Mouse (Mus musculus) heart, adult 8-10 months (tissue): ENCODE results near the gene Otx2. TPM values are rescaled to one million over a fixed set of nuclear protein-coding genes. Genes with fewer than 3 reads are reported as not detected.
A peak's percentile ranks its signal among the peaks of the same experiment; 100 is the strongest.
"Not testable (repeated sequence)": the region's sequence is repeated elsewhere in the genome, so short reads cannot be mapped to it uniquely, and the experiment has no call there.

Source experiments
- DNase-seq: peaks from one replicate; pipeline ENCODE4 v3.0.0; 2022; ENCODE audit warnings: low spot score
- total RNA-seq, 4 experiments: library from RNA; stranded (reverse); gene quantifications; 2 replicates each; pipeline ENCODE4 v1.2.4; 2022

Otx2 gene
- total RNA-seq, 4 experiments from 2014 or later = 0.19 TPM; not detected in 3

- no peak for DNase-seq
Measured at GRCm38 (mm10) chr14:48654551-48655072, 19.0 kb downstream of the Otx2 start.

- no peak for DNase-seq
Measured at GRCm38 (mm10) chr14:48653676-48654510, 19.7 kb downstream of the Otx2 start.

- no peak for DNase-seq
Measured at GRCm38 (mm10) chr14:48653081-48653480, 20.5 kb downstream of the Otx2 start.

GRCm38 (mm10) chr14:48652256-48652655 is 21.4 kb downstream of the Otx2 start:
- DNase-seq = no peak

- no peak for DNase-seq
Measured at GRCm38 (mm10) chr14:48651471-48652211, 22.0 kb downstream of the Otx2 start.

GRCm38 (mm10) chr14:48641462-48642395 is 31.9 kb downstream of the Otx2 start:
- no peak for DNase-seq

GRCm38 (mm10) chr14:48633141-48633540 is 40.5 kb downstream of the Otx2 start:
- no peak for DNase-seq

- DNase-seq = no peak
Measured at GRCm38 (mm10) chr14:48632335-48632734, 41.3 kb downstream of the Otx2 start.

- DNase-seq = no peak
Measured at GRCm38 (mm10) chr14:48631486-48631885, 42.1 kb downstream of the Otx2 start.

- DNase-seq = no peak
Measured at GRCm38 (mm10) chr14:48629404-48629803, 44.2 kb downstream of the Otx2 start.

GRCm38 (mm10) chr14:48626271-48626670 is 47.3 kb downstream of the Otx2 start:
- no peak for DNase-seq

- DNase-seq = no peak
Measured at GRCm38 (mm10) chr14:48625331-48625694, 48.3 kb downstream of the Otx2 start.

GRCm38 (mm10) chr14:48624596-48625330 is 48.9 kb downstream of the Otx2 start:
- DNase-seq = peak; percentile 11

GRCm38 (mm10) chr14:48622726-48623125 is 50.9 kb downstream of the Otx2 start:
- not testable (repeated sequence) for DNase-seq

- no peak for DNase-seq
Measured at GRCm38 (mm10) chr14:48616361-48616760, 57.3 kb downstream of the Otx2 start.

- no peak for DNase-seq
Measured at GRCm38 (mm10) chr14:48608641-48609310, 64.8 kb downstream of the Otx2 start.
